In the genomic region with DNA sequence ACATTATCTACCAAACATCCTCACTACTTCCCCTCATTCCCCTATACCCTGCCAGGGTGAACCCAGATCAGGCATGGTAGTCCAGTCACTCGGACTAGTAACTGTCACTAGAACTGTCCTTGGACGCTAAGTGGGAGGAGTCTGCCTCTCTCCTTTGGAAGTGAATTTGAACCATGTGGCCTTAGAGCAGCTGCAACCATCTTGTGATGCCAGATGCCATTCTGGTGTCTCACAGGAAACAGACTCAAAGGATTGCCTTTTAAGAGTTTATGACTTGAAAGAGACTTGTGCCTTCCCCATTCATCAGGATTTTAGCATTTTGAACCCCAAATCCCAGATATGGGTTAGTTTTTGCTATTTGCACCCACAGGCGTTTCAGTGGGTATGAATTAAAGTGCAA, we compare ENCODE assay signal across 24 mouse cellular contexts. TPM values are rescaled to one million over a fixed set of nuclear protein-coding genes. Genes with fewer than 3 reads are reported as not detected.
A peak's percentile ranks its signal among the peaks of the same experiment; 100 is the strongest.
DNase-seq lines count a peak whose midpoint lies in the region; ATAC-seq and TF ChIP-seq lines count a peak whose summit lies in the region.
"Had no signal": no experiment of that assay in that cellular context is flagged by ENCODE, and none has a peak within 500 bp of the region (broad histone marks: within the 10 kb centered on the region; RNA-seq: fewer than 3 reads in every experiment).

No protein-coding gene starts in this region.

- ATAC-seq in midbrain, embryonic 11.5 days (ENCODE audit: low FRiP score) = no peak
- ATAC-seq in midbrain, embryonic 13.5 days = no peak
- ATAC-seq in cerebellum, adult (ENCODE audit: insufficient number of reproducible peaks, low FRiP score, low TSS enrichment) = no peak
- ATAC-seq: forebrain, embryonic 14.5 days; intestine, postnatal 0 days had no signal

- H3K9ac ChIP-seq in midbrain, embryonic 11.5 days (ENCODE audit: low read length) = no peak overlapping the region
- H3K9ac ChIP-seq in midbrain, embryonic 13.5 days (replicated peaks) = no peak overlapping the region
- H3K9ac ChIP-seq in ES-Bruce4 (ENCODE audit: low read depth, poor library complexity, severe bottlenecking) = no peak overlapping the region
- H3K9ac ChIP-seq: embryonic facial prominence, embryonic 12.5 days; embryonic facial prominence, embryonic 15.5 days; hindbrain, embryonic 12.5 days; hindbrain, embryonic 15.5 days had no signal

- H3K27ac ChIP-seq in midbrain, embryonic 11.5 days (ENCODE audit: low read depth, low read length) = no peak overlapping the region
- no peak overlapping the region for H3K27ac ChIP-seq in midbrain, embryonic 13.5 days
- peak overlapping the region; percentile 94 for H3K27ac ChIP-seq in ES-Bruce4 (ENCODE audit: insufficient read depth, low read length)
- H3K27ac ChIP-seq: embryonic facial prominence, embryonic 12.5 days; embryonic facial prominence, embryonic 15.5 days; heart, adult 2 months; heart, embryonic 10.5 days; hindbrain, embryonic 12.5 days; hindbrain, embryonic 15.5 days had no signal

- no peak for TF ChIP-seq CTCF in ES-Bruce4 (IDR thresholded peaks at IDR 0.05; ENCODE audit: low read depth, low read length)

- no peaks in the 10 kb centered on the region for H3K27me3 ChIP-seq in midbrain, embryonic 11.5 days (ENCODE audit: control insufficient read depth, insufficient read depth, low read length)
- no peaks in the 10 kb centered on the region for H3K27me3 ChIP-seq in midbrain, embryonic 13.5 days
- H3K27me3 ChIP-seq in ES-Bruce4 (ENCODE audit: control insufficient read depth, insufficient read depth, low read length, poor library complexity, severe bottlenecking) = no peaks in the 10 kb centered on the region
- H3K27me3 ChIP-seq: CH12.LX; embryonic facial prominence, embryonic 12.5 days; embryonic facial prominence, embryonic 15.5 days; hindbrain, embryonic 12.5 days; hindbrain, embryonic 15.5 days had no signal

- DNase-seq in midbrain, embryonic 11.5 days (ENCODE audit: low spot score, missing footprints) = peak; percentile 49
- DNase-seq in R1 (ENCODE audit: low read depth, low spot score) = peak; percentile 56
- DNase-seq in kidney, adult 8-10 months = no peak
- no peak for DNase-seq in spleen, postnatal 14 days (ENCODE audit: low spot score in 2 of 2)
- DNase-seq: adrenal gland, postnatal 10 days; adrenal gland, postnatal 36 days; cerebellum, adult 11 months; cerebellum, adult 2 months; cerebellum, adult 9-11 months; cerebellum, postnatal 25 days; gastrocnemius, postnatal 25 days; heart, adult 2 months had no signal

- H3K4me3 ChIP-seq in midbrain, embryonic 11.5 days (ENCODE audit: low read depth, low read length) = no peak overlapping the region
- no peak overlapping the region for H3K4me3 ChIP-seq in midbrain, embryonic 13.5 days (replicated peaks)
- no peak overlapping the region for H3K4me3 ChIP-seq in ES-Bruce4 (ENCODE audit: low read depth, low read length)
- H3K4me3 ChIP-seq: embryonic facial prominence, embryonic 12.5 days; embryonic facial prominence, embryonic 15.5 days; heart, adult 2 months; heart, embryonic 10.5 days; hindbrain, embryonic 12.5 days; hindbrain, embryonic 15.5 days had no signal

- H3K4me1 ChIP-seq in midbrain, embryonic 11.5 days (ENCODE audit: control insufficient read depth, insufficient read depth, low read length) = no peaks in the 10 kb centered on the region
- H3K4me1 ChIP-seq in midbrain, embryonic 13.5 days (replicated peaks) = peaks cover 6% of the 10 kb centered on the region; the same call in 1 of the 2 replicates
- peaks cover 4% of the 10 kb centered on the region for H3K4me1 ChIP-seq in ES-Bruce4 (ENCODE audit: control insufficient read depth, insufficient read depth, low read length)
- H3K4me1 ChIP-seq: embryonic facial prominence, embryonic 12.5 days; embryonic facial prominence, embryonic 15.5 days; heart, embryonic 10.5 days; hindbrain, embryonic 12.5 days had no signal

- WGBS in midbrain, embryonic 11.5 days = 79% methylated on average over 3 of the region's 3 CpGs
- 93% methylated on average over 3 of the region's 3 CpGs for WGBS in midbrain, embryonic 13.5 days

- H3K4me2 ChIP-seq in midbrain, embryonic 11.5 days = no peak overlapping the region
- no peak overlapping the region for H3K4me2 ChIP-seq in midbrain, embryonic 13.5 days (replicated peaks)
- H3K4me2 ChIP-seq: embryonic facial prominence, embryonic 12.5 days; embryonic facial prominence, embryonic 15.5 days; hindbrain, embryonic 12.5 days; hindbrain, embryonic 15.5 days had no signal

- H3K9me3 ChIP-seq in midbrain, embryonic 11.5 days (ENCODE audit: control insufficient read depth, low read length) = no peaks in the 10 kb centered on the region
- no peaks in the 10 kb centered on the region for H3K9me3 ChIP-seq in midbrain, embryonic 13.5 days
- peaks cover 4% of the 10 kb centered on the region; the same call in 1 of the 2 replicates for H3K9me3 ChIP-seq in ES-Bruce4 (replicated peaks; ENCODE audit: control insufficient read depth, insufficient read depth, low read length, poor library complexity, severe bottlenecking)
- H3K9me3 ChIP-seq: embryonic facial prominence, embryonic 12.5 days; embryonic facial prominence, embryonic 15.5 days; heart, embryonic 10.5 days; hindbrain, embryonic 12.5 days; hindbrain, embryonic 15.5 days had no signal

- no peak for TF ChIP-seq POLR2A in ES-Bruce4 (IDR thresholded peaks at IDR 0.05; ENCODE audit: insufficient read depth, low read length)

- 0 out of 2 replicates have a peak, but pooled peaks have one; percentile 24 for TF ChIP-seq EP300 in ES-Bruce4 (IDR thresholded peaks at IDR 0.05; ENCODE audit: insufficient read depth, low read depth, low read length)

- H3K36me3 ChIP-seq in midbrain, embryonic 11.5 days (ENCODE audit: control insufficient read depth, insufficient read depth, low read length) = no peaks in the 10 kb centered on the region
- no peaks in the 10 kb centered on the region for H3K36me3 ChIP-seq in midbrain, embryonic 13.5 days
- no peaks in the 10 kb centered on the region for H3K36me3 ChIP-seq in ES-Bruce4 (ENCODE audit: control insufficient read depth, insufficient read depth, low read length, poor library complexity, severe bottlenecking)
- H3K36me3 ChIP-seq: embryonic facial prominence, embryonic 12.5 days; embryonic facial prominence, embryonic 15.5 days; G1E; heart, embryonic 10.5 days; hindbrain, embryonic 12.5 days; hindbrain, embryonic 15.5 days had no signal

RNA-seq across cellular contexts. Expression of gene Sestd1, which starts 56.9 kb away (rescaled TPM):
- 24.8 and 27.3 TPM in 2 replicates for polyA plus RNA-seq in midbrain, embryonic 11.5 days (2014; fragmentation: Nextera tagmentation; extraction: Ambion mirVana)
- 28.2 and 28.7 TPM in 2 replicates for polyA plus RNA-seq in midbrain, embryonic 13.5 days (2015; fragmentation: Nextera tagmentation; extraction: Ambion mirVana)
- 23.5 and 27.2 TPM in 2 replicates for polyA plus RNA-seq in ES-Bruce4 (2011; ENCODE audit: insufficient read depth, insufficient read length, low read depth, missing spikeins)

Comparison
In these comparisons a context has a peak if more than half of its experiments do, and no peak if none do; other contexts are left out.
1. DNase-seq: peak in midbrain, embryonic 11.5 days (single experiment) and R1 (single experiment); none in kidney, adult 8-10 months (0 of 2) and spleen, postnatal 14 days (0 of 2).